Mouse (Mus musculus) liver, adult 2 months (tissue): ENCODE data around the gene Fgfr2.

ENCODE experiments used
- CTCF ChIP-seq: fragments of 200-500 bp; IDR thresholded peaks from 2 replicates; pipeline ENCODE4 v1.5.1; 2011; ENCODE audit warnings: low read depth, low read length, control low read depth
- POLR2A ChIP-seq: fragments of 200-500 bp; IDR thresholded peaks from 2 replicates; pipeline ENCODE4 v1.6.1; 2011; ENCODE audit warnings: low read length, control low read depth; ENCODE audit not compliant: insufficient read depth; ENCODE audit errors: extremely low read depth

DNA sequence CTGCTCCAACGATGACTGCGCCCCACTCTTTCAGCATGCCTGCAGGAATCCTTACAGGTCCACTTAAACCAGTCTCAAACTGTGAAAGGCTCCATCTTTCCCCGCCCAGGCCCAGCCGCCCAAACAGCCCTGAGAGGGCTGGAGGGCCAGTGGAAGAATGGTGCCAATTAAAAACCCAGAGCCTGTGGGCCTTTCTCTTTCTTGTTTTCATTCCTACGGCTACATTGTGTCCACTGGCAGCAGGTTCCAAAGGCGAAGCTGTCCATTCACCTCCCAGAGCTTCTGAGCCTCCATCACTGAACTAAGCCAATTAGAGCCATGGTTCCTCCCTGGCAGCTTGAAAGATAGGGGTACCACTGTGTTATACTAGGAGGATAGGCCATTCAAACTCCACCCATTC lies 391.6 kb downstream of the Fgfr2 start:
- TF ChIP-seq CTCF = no peak
- no peak for TF ChIP-seq POLR2A
